Mouse (Mus musculus): Measurements from ENCODE around the gene Gm8947.

DNA sequence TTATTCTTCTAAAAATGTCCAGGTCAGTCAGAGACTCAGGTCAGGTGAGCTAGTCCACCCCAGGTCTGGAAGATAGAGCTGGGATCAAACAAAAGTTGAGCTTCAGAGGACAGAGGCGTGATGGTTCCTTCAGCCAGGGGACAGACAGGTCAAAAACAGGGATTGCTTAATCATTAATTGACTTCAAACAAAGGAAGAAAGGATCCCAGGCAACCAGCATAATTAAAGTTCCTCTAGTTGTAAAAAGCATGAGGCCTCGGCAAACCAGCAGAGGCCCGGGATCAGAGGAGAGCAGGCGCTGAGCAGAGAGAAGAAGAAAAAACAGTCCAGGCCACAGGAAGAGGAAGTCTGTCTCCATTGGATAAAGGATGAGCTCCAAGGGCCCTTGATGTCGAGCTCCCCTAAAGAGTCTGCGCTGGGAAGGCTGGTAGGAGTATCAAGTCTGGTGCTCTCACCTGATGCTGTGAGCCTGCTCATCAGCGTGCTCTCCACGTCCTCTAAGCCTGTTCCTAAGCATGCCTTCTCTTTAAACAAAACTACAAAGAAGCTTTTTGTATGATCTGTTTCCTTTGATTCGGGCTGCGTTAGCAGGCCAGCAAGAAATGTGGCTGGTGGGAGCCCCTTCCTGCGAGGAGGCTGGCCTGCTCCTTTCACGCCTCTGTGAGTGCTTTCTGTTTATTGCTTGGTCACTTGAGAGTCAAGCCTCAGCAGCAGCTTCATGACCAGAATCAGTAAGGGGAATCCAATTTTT lies 24.7 kb upstream of the Gm8947 start:
- TF ChIP-seq POLR2A (IDR thresholded peaks at IDR 0.05; ENCODE audit: extremely low read depth, insufficient read depth, low read length) (no peak), CTCF (IDR thresholded peaks at IDR 0.05; ENCODE audit: extremely low read depth, insufficient read depth, low read length) (no peak)

Measured in cortical plate, adult 2 months (tissue).